Mouse (Mus musculus): ENCODE measurements around the gene Nfia. TPM values are rescaled to one million over a fixed set of nuclear protein-coding genes. Genes with fewer than 3 reads are reported as not detected.

The Nfia gene
- polyA plus RNA-seq, 1 experiment from 2014 or later: 23.5 TPM

- DNase-seq (ENCODE audit: low spot score) (no peak), ATAC-seq (replicated peaks; ENCODE audit: insufficient number of reproducible peaks, low FRiP score, low TSS enrichment, low read depth) (no peak)
- H3K4me3 ChIP-seq (ENCODE audit: low read depth, low read length): no peak overlapping the region
- no peak overlapping the region for H3K4me2 ChIP-seq (ENCODE audit: low read depth, low read length)
- no peaks in the 10 kb centered on the region for H3K27me3 ChIP-seq (ENCODE audit: control insufficient read depth, insufficient read depth, low read length)
- no peaks in the 10 kb centered on the region for H3K36me3 ChIP-seq (replicated peaks; ENCODE audit: control insufficient read depth, insufficient read depth, low read depth, low read length)
- WGBS: 7% methylated on average over 4 of the region's 4 CpGs
- H3K9ac ChIP-seq (replicated peaks; ENCODE audit: low read length): no peak overlapping the region
- peaks cover 6% of the 10 kb centered on the region for H3K4me1 ChIP-seq (ENCODE audit: control insufficient read depth, insufficient read depth, low read length)
- H3K27ac ChIP-seq (replicated peaks; ENCODE audit: low read depth, low read length): peak overlapping the region; percentile 30
- H3K9me3 ChIP-seq (replicated peaks; ENCODE audit: control insufficient read depth, low read length): no peaks in the 10 kb centered on the region
Observed at GRCm38 (mm10) chr4:98107093-98107453, 334.5 kb downstream of the Nfia start.

- WGBS: 9% methylated on average over 9 of the region's 9 CpGs
- H3K27ac ChIP-seq (replicated peaks; ENCODE audit: low read depth, low read length): peak overlapping the region; percentile 82
- ATAC-seq (replicated peaks; ENCODE audit: insufficient number of reproducible peaks, low FRiP score, low TSS enrichment, low read depth): no peak
- peaks cover 6% of the 10 kb centered on the region for H3K4me1 ChIP-seq (ENCODE audit: control insufficient read depth, insufficient read depth, low read length)
- H3K36me3 ChIP-seq (replicated peaks; ENCODE audit: control insufficient read depth, insufficient read depth, low read depth, low read length): no peaks in the 10 kb centered on the region
- H3K4me3 ChIP-seq (ENCODE audit: low read depth, low read length): no peak overlapping the region
- DNase-seq (ENCODE audit: low spot score): peak; percentile 70
- no peaks in the 10 kb centered on the region for H3K9me3 ChIP-seq (replicated peaks; ENCODE audit: control insufficient read depth, low read length)
- no peak overlapping the region for H3K9ac ChIP-seq (replicated peaks; ENCODE audit: low read length)
- H3K27me3 ChIP-seq (ENCODE audit: control insufficient read depth, insufficient read depth, low read length): no peaks in the 10 kb centered on the region
- no peak overlapping the region for H3K4me2 ChIP-seq (ENCODE audit: low read depth, low read length)
Observed at GRCm38 (mm10) chr4:98107936-98108675, 335.6 kb downstream of the Nfia start.

GRCm38 (mm10) chr4:98108676-98109016, 336.1 kb downstream of the Nfia start:
- ATAC-seq (replicated peaks; ENCODE audit: insufficient number of reproducible peaks, low FRiP score, low TSS enrichment, low read depth) (peak; percentile 83), DNase-seq (ENCODE audit: low spot score) (peak; percentile 89)
- no peaks in the 10 kb centered on the region for H3K9me3 ChIP-seq (replicated peaks; ENCODE audit: control insufficient read depth, low read length)
- no peak overlapping the region for H3K4me3 ChIP-seq (ENCODE audit: low read depth, low read length)
- H3K27me3 ChIP-seq (ENCODE audit: control insufficient read depth, insufficient read depth, low read length): no peaks in the 10 kb centered on the region
- H3K4me2 ChIP-seq (ENCODE audit: low read depth, low read length): no peak overlapping the region
- H3K9ac ChIP-seq (replicated peaks; ENCODE audit: low read length): no peak overlapping the region; the same call in 1 of the 2 replicates
- peak overlapping the region; percentile 82 for H3K27ac ChIP-seq (replicated peaks; ENCODE audit: low read depth, low read length)
- no peaks in the 10 kb centered on the region for H3K36me3 ChIP-seq (replicated peaks; ENCODE audit: control insufficient read depth, insufficient read depth, low read depth, low read length)
- WGBS: 4% methylated on average over 4 of the region's 4 CpGs
- peaks cover 6% of the 10 kb centered on the region for H3K4me1 ChIP-seq (ENCODE audit: control insufficient read depth, insufficient read depth, low read length)

- peak overlapping the region; percentile 82 for H3K27ac ChIP-seq (replicated peaks; ENCODE audit: low read depth, low read length)
- H3K36me3 ChIP-seq (replicated peaks; ENCODE audit: control insufficient read depth, insufficient read depth, low read depth, low read length): no peaks in the 10 kb centered on the region
- H3K27me3 ChIP-seq (ENCODE audit: control insufficient read depth, insufficient read depth, low read length): no peaks in the 10 kb centered on the region
- peak; percentile 46 for ATAC-seq (replicated peaks; ENCODE audit: insufficient number of reproducible peaks, low FRiP score, low TSS enrichment, low read depth)
- no peaks in the 10 kb centered on the region for H3K9me3 ChIP-seq (replicated peaks; ENCODE audit: control insufficient read depth, low read length)
- no peak overlapping the region for H3K4me3 ChIP-seq (ENCODE audit: low read depth, low read length)
- DNase-seq (ENCODE audit: low spot score): peak; percentile 84
- no peak overlapping the region for H3K4me2 ChIP-seq (ENCODE audit: low read depth, low read length)
- no peak overlapping the region; the same call in 1 of the 2 replicates for H3K9ac ChIP-seq (replicated peaks; ENCODE audit: low read length)
- H3K4me1 ChIP-seq (ENCODE audit: control insufficient read depth, insufficient read depth, low read length): peaks cover 6% of the 10 kb centered on the region
- 12% methylated on average over 7 of the region's 7 CpGs for WGBS
Observed at GRCm38 (mm10) chr4:98109064-98109463, 336.5 kb downstream of the Nfia start.

GRCm38 (mm10) chr4:98109911-98110310, 337.4 kb downstream of the Nfia start:
- Histone ChIP-seq H3K4me3 (ENCODE audit: low read depth, low read length) (no peak overlapping the region), H3K4me1 (ENCODE audit: control insufficient read depth, insufficient read depth, low read length) (peaks cover 6% of the 10 kb centered on the region), H3K9ac (replicated peaks; ENCODE audit: low read length) (no peak overlapping the region), H3K9me3 (replicated peaks; ENCODE audit: control insufficient read depth, low read length) (no peaks in the 10 kb centered on the region), H3K27me3 (ENCODE audit: control insufficient read depth, insufficient read depth, low read length) (no peaks in the 10 kb centered on the region), H3K36me3 (replicated peaks; ENCODE audit: control insufficient read depth, insufficient read depth, low read depth, low read length) (no peaks in the 10 kb centered on the region), H3K27ac (replicated peaks; ENCODE audit: low read depth, low read length) (0 out of 2 replicates have a peak overlapping the region, but pooled peaks have one; percentile 82), H3K4me2 (ENCODE audit: low read depth, low read length) (no peak overlapping the region)
- 83% methylated on average over 4 of the region's 4 CpGs for WGBS
- ATAC-seq (replicated peaks; ENCODE audit: insufficient number of reproducible peaks, low FRiP score, low TSS enrichment, low read depth): no peak
- no peak for DNase-seq (ENCODE audit: low spot score)

GRCm38 (mm10) chr4:98113289-98114024, 340.9 kb downstream of the Nfia start:
- DNase-seq (ENCODE audit: low spot score) (no peak), ATAC-seq (replicated peaks; ENCODE audit: insufficient number of reproducible peaks, low FRiP score, low TSS enrichment, low read depth) (no peak)
- H3K9me3 ChIP-seq (replicated peaks; ENCODE audit: control insufficient read depth, low read length): no peaks in the 10 kb centered on the region
- H3K27me3 ChIP-seq (ENCODE audit: control insufficient read depth, insufficient read depth, low read length): no peaks in the 10 kb centered on the region
- 74% methylated on average over 10 of the region's 10 CpGs for WGBS
- no peak overlapping the region for H3K9ac ChIP-seq (replicated peaks; ENCODE audit: low read length)
- H3K4me2 ChIP-seq (ENCODE audit: low read depth, low read length): no peak overlapping the region
- no peaks in the 10 kb centered on the region for H3K36me3 ChIP-seq (replicated peaks; ENCODE audit: control insufficient read depth, insufficient read depth, low read depth, low read length)
- H3K4me3 ChIP-seq (ENCODE audit: low read depth, low read length): no peak overlapping the region
- H3K4me1 ChIP-seq (ENCODE audit: control insufficient read depth, insufficient read depth, low read length): no peaks in the 10 kb centered on the region
- H3K27ac ChIP-seq (replicated peaks; ENCODE audit: low read depth, low read length): no peak overlapping the region

DNA sequence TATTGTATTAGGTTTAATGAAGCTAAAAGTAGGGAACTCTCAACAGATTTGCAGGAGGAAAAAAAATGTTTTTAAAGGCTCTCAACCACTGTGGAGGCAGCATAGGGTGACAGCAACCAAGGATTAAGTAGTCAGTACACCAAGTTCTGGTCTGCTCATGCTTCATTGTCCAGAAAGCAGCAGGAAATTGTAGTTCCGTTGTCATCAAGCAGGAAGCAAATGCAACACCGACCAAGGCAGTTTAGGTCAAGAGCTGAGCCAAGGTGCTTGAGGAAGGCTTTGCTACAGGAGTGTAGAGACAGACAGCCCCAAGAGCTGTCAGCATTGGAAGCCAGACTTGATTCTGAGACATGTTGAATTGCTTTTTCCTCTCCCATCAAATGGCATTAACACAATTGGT, 342.4 kb downstream of the Nfia start:
- Histone ChIP-seq H3K36me3 (replicated peaks; ENCODE audit: control insufficient read depth, insufficient read depth, low read depth, low read length) (no peaks in the 10 kb centered on the region), H3K4me3 (ENCODE audit: low read depth, low read length) (no peak overlapping the region), H3K27ac (replicated peaks; ENCODE audit: low read depth, low read length) (no peak overlapping the region), H3K9ac (replicated peaks; ENCODE audit: low read length) (no peak overlapping the region), H3K4me1 (ENCODE audit: control insufficient read depth, insufficient read depth, low read length) (no peaks in the 10 kb centered on the region), H3K27me3 (ENCODE audit: control insufficient read depth, insufficient read depth, low read length) (no peaks in the 10 kb centered on the region), H3K4me2 (ENCODE audit: low read depth, low read length) (no peak overlapping the region), H3K9me3 (replicated peaks; ENCODE audit: control insufficient read depth, low read length) (no peaks in the 10 kb centered on the region)
- DNase-seq (ENCODE audit: low spot score) (no peak), ATAC-seq (replicated peaks; ENCODE audit: insufficient number of reproducible peaks, low FRiP score, low TSS enrichment, low read depth) (no peak)
- WGBS: 75% methylated on average over 2 of the region's 2 CpGs

DNA sequence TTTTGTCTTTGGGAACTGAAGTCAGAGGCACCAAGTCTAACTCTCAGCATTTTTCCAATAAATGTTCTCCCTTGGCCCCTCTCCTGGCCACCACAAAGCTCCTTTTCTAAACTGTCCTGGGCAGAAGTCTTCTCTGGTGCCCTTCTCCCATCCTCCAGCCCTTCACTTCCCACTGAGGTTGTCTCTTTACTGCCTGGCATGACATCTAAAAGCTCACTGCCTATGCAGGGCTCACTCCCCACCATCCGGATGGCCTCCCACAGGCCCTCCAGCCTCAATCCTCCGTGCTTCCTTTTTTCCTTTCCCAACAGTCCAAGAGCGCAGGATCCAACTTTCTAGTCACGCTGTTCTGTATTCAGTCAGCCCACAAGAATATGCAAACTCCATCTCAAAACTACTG, 342.9 kb downstream of the Nfia start:
- Histone ChIP-seq H3K4me1 (ENCODE audit: control insufficient read depth, insufficient read depth, low read length) (no peaks in the 10 kb centered on the region), H3K9me3 (replicated peaks; ENCODE audit: control insufficient read depth, low read length) (no peaks in the 10 kb centered on the region), H3K9ac (replicated peaks; ENCODE audit: low read length) (no peak overlapping the region), H3K4me2 (ENCODE audit: low read depth, low read length) (no peak overlapping the region), H3K27ac (replicated peaks; ENCODE audit: low read depth, low read length) (no peak overlapping the region), H3K36me3 (replicated peaks; ENCODE audit: control insufficient read depth, insufficient read depth, low read depth, low read length) (no peaks in the 10 kb centered on the region), H3K4me3 (ENCODE audit: low read depth, low read length) (no peak overlapping the region), H3K27me3 (ENCODE audit: control insufficient read depth, insufficient read depth, low read length) (no peaks in the 10 kb centered on the region)
- WGBS: 83% methylated on average over 4 of the region's 4 CpGs
- ATAC-seq (replicated peaks; ENCODE audit: insufficient number of reproducible peaks, low FRiP score, low TSS enrichment, low read depth) (no peak), DNase-seq (ENCODE audit: low spot score) (no peak)
